Mouse (Mus musculus) forebrain, embryonic 16.5 days (tissue): ENCODE results near the gene Plcxd3. TPM values are rescaled to one million over a fixed set of nuclear protein-coding genes. Genes with fewer than 3 reads are reported as not detected.

Source experiments
- ATAC-seq: fragments of 200-750 bp; cut with Nextera tagmentation; 2 replicates; pipeline ENCODE4 v1.8.0; 2017; ENCODE audit warnings: mild to moderate bottlenecking, moderate library complexity
- H3K27ac ChIP-seq: fragments of 300-500 bp; sonication (generic); 2 replicates; pipeline ENCODE4 v1.5.1; 2014; ENCODE audit warnings: low read length, control low read depth
- H3K27me3 ChIP-seq: fragments of 300-500 bp; sonication (generic); replicated peaks from 2 replicates; pipeline ENCODE4 v1.6.1; 2014; ENCODE audit warnings: low read length; ENCODE audit not compliant: control insufficient read depth, insufficient read depth
- H3K36me3 ChIP-seq: fragments of 300-500 bp; sonication (generic); 2 replicates; pipeline ENCODE4 v1.6.1; 2014; ENCODE audit not compliant: control insufficient read depth, insufficient read depth
- H3K4me1 ChIP-seq: fragments of 300-500 bp; sonication (generic); replicated peaks from 2 replicates; pipeline ENCODE4 v1.6.1; 2014; ENCODE audit warnings: low read length; ENCODE audit not compliant: control insufficient read depth, insufficient read depth
- H3K4me2 ChIP-seq: fragments of 300-500 bp; sonication (generic); 2 replicates; pipeline ENCODE4 v1.6.1; 2014; ENCODE audit warnings: mild to moderate bottlenecking, low read length, control low read depth
- H3K4me3 ChIP-seq: fragments of 300-500 bp; sonication (generic); replicated peaks from 2 replicates; pipeline ENCODE4 v1.5.1; 2014; ENCODE audit warnings: mild to moderate bottlenecking, low read length, control low read depth
- H3K9ac ChIP-seq: fragments of 300-500 bp; sonication (generic); replicated peaks from 2 replicates; pipeline ENCODE4 v1.6.1; 2014; ENCODE audit warnings: low read depth, low read length, control low read depth
- H3K9me3 ChIP-seq: fragments of 300-500 bp; sonication (generic); 2 replicates; pipeline ENCODE4 v1.6.1; 2016; ENCODE audit warnings: low read length; ENCODE audit not compliant: control insufficient read depth
- WGBS: fragments of 180-500 bp; shearing (Covaris S2); extraction: QIAGEN DNeasy Blood & Tissue Kit; methylation state at CpG from one replicate; pipeline ENCODE4 v1.1.7; 2014; 5-methylcytosine and 5-hydroxymethylcytosine counted together
- polyA plus RNA-seq: library from polyadenylated mRNA; unstranded; fragments of >200 nt; fragmentation: Nextera tagmentation; extraction: Ambion mirVana; gene quantifications from 2 replicates; pipeline ENCODE4 v1.2.1, GENCODE M21; 2015

Gene Plcxd3
- 34.9 and 52.5 TPM in 2 replicates for polyA plus RNA-seq

DNA sequence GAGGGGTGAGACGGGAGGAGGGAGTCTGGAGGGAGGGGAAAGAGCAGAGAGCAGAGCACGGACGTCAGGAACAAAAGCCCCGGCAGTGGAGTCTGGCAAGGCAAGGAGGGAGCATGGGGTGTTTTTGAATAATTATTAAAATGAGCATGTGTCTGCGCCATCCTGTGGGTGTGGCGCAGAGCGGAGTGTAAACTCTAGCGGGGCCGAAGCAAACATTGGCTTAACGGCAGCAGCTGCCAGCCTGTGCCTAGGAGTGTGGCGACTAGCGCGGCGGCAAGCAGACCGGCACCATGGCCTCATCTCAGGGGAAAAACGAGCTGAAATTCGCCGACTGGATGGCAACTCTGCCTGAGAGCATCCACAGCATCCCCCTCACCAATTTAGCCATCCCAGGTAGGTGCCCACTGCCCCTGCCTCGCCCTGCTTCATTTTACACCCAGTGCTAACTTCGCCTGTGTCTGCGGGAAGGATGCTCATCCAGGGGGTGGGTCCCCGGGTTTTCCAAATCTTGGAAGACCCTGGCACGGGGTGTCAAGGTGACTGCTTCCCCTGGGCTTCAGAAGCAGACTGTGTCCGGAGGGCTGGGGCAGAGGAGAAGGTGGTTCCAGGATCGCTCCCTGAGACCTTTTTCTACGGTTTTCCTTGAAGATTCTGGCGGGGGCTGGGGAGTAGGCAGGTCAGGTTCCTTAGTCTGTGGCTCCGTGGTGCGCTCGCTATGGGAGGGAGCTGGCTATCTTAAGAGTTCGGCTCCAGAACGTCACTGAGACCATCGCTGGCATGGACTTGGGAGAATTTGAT, at the start of gene Plcxd3:
Plcxd3 (plus strand) TSS at position 69 of the 798 bp plus-strand sequence.
- H3K4me1 ChIP-seq: peaks cover 16% of the 10 kb centered on the region; the same call in 1 of the 2 replicates
- H3K4me2 ChIP-seq: peak within 1 kb of the TSS; percentile 74
- no peaks in the 10 kb centered on the region for H3K27me3 ChIP-seq
- no peaks in the 10 kb centered on the region for H3K9me3 ChIP-seq
- no peak within 1 kb of the TSS for H3K27ac ChIP-seq
- no peaks in the 10 kb centered on the region for H3K36me3 ChIP-seq
- peak within 1 kb of the TSS; percentile 72 for H3K9ac ChIP-seq
- 1% methylated on average over 33 of the region's 33 CpGs for WGBS
- peak; percentile 93 for ATAC-seq
- peak within 1 kb of the TSS; percentile 65 for H3K4me3 ChIP-seq

DNA sequence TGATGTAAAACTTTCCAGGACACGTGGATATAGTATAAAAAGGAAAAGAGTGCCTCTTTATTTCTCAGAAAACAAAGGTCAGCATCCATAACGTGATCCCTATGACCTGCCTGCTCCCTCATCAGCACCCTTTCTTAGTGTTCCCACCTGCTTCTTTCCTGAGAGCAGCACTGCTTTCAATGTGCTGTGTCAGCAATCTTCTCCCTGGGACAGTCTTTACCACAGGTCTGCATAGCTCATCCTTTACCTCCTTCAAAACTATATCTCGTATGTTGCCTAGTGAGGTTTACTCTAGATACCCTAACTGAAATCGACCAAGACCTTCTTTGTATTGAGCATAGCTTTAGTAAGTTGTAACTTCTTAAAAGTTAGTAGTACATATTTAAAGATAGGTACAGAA, 43.4 kb upstream of the Plcxd3 start:
- no peaks in the 10 kb centered on the region for H3K4me1 ChIP-seq
- ATAC-seq: no peak
- no peaks in the 10 kb centered on the region for H3K36me3 ChIP-seq
- no peak overlapping the region for H3K4me3 ChIP-seq
- no peaks in the 10 kb centered on the region for H3K9me3 ChIP-seq
- whole genome bisulfite sequencing: 80% methylated on average over 4 of the region's 4 CpGs
- H3K27me3 ChIP-seq: no peaks in the 10 kb centered on the region
- H3K9ac ChIP-seq: no peak overlapping the region
- no peak overlapping the region for H3K4me2 ChIP-seq
- no peak overlapping the region for H3K27ac ChIP-seq

DNA sequence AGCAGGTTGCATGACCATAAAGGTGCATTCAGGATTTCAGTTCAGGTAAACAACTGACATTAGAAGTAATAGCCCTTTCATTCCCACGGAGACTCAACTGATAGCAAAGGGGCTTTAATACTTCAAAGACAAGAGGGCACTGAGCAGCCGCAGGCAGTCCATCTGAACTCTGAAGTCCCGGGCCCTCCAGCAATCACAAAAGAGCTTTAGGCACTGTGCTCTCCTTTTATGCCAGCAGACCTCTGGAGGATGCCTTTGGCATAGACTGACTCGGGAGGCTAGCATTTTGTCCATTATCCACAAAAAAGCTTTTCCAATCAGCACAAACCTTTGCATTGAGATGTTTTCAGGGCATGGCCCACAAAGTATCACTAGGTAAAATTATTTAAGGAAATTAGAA, 33.7 kb upstream of the Plcxd3 start:
- 3% methylated on average over 4 of the region's 4 CpGs for whole genome bisulfite sequencing
- no peak for ATAC-seq

DNA sequence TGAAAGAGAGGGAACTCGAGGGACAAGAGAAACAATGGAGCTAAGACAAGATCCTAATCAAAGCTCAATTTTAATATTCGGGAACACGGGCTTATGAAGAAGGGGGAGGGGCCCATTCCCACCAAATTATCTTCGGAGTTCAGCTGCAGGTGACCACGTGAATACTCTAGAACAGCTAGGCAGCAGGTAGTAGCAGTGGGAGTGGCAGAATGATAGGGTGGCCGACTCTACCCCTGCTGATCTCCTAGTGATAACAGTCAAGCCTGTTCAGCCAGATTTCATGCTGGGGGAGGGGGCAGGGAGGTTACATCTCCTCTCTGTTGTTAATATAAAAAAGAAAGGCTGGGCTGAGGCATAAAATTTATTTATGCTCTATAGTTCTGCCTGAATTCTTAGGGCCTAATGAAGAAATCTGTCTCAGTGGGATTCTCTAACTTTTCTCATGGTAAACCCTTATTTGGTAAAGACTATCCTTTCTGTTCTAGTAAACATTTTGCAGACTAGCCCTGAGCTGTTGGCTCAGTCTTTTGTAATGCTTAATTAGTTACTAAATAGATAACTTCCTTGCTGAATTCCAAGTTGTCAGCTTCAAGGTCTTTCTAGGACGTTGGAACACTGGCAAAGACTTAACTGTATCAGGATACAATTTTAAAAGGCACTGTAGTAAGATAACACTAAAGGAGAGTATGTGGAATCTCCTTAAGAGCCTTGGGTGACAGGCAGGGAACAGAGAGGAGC, 26.3 kb upstream of the Plcxd3 start:
- Histone ChIP-seq H3K9ac (no peak overlapping the region), H3K27ac (no peak overlapping the region), H3K27me3 (no peaks in the 10 kb centered on the region), H3K9me3 (no peaks in the 10 kb centered on the region), H3K4me3 (no peak overlapping the region), H3K4me2 (no peak overlapping the region), H3K4me1 (no peaks in the 10 kb centered on the region), H3K36me3 (no peaks in the 10 kb centered on the region)
- no peak for ATAC-seq
- WGBS: 37% methylated on average over 7 of the region's 7 CpGs

More for the DNA sequence above, 33.7 kb upstream of the Plcxd3 start:
- Histone ChIP-seq H3K4me2 (no peak overlapping the region), H3K4me3 (no peak overlapping the region), H3K27ac (no peak overlapping the region), H3K4me1 (no peaks in the 10 kb centered on the region), H3K36me3 (no peaks in the 10 kb centered on the region), H3K9me3 (no peaks in the 10 kb centered on the region), H3K9ac (no peak overlapping the region), H3K27me3 (no peaks in the 10 kb centered on the region)

DNA sequence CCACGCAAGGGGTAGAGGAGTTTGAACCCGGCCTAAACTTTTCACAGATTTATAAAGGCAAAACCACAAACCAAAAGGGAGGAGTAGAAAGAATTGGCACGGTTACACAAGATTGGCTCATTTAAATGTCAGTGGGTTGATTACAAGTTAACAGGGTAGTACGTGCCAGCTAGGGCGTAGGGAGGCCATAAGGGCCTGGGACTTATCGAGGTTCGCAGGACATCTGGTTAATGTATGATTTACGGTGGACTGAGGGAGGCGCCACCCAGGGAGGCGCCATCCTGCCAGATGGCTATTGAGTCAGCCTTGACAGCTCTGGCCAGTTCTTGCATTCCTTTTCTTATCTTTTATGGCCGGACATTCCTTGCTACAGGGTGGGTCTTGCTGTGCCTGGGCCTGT, 18.9 kb upstream of the Plcxd3 start:
- no peak overlapping the region for H3K4me2 ChIP-seq
- H3K9me3 ChIP-seq: no peaks in the 10 kb centered on the region
- no peak overlapping the region for H3K4me3 ChIP-seq
- 89% methylated on average over 11 of the region's 11 CpGs for WGBS
- H3K36me3 ChIP-seq: no peaks in the 10 kb centered on the region
- no peaks in the 10 kb centered on the region for H3K27me3 ChIP-seq
- H3K9ac ChIP-seq: no peak overlapping the region
- H3K4me1 ChIP-seq: no peaks in the 10 kb centered on the region
- ATAC-seq: no peak
- no peak overlapping the region for H3K27ac ChIP-seq

DNA sequence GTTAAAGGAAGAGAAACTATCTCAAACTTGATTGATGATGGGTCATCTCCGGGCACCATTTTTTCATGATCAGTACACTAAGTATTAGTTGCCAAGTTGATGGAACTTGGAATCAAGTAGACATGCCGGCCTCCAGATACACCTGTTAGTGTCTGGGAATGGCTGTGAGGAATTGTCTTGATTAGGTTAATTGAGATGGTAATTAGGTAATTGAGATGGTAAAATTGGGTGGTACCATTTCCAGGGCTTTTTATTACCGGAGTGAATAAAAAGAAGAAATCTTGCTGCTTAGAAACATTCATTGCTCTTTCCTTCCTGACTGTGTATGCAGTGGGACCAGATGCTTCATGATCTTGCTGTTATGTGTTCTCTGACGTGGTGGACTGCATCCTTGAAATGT, 17.6 kb upstream of the Plcxd3 start:
- Histone ChIP-seq H3K4me2 (no peak overlapping the region), H3K9me3 (no peaks in the 10 kb centered on the region), H3K36me3 (no peaks in the 10 kb centered on the region), H3K27ac (no peak overlapping the region), H3K9ac (no peak overlapping the region), H3K4me3 (no peak overlapping the region), H3K27me3 (no peaks in the 10 kb centered on the region), H3K4me1 (no peaks in the 10 kb centered on the region)
- no peak for ATAC-seq
- 66% methylated on average over 4 of the region's 4 CpGs for WGBS

DNA sequence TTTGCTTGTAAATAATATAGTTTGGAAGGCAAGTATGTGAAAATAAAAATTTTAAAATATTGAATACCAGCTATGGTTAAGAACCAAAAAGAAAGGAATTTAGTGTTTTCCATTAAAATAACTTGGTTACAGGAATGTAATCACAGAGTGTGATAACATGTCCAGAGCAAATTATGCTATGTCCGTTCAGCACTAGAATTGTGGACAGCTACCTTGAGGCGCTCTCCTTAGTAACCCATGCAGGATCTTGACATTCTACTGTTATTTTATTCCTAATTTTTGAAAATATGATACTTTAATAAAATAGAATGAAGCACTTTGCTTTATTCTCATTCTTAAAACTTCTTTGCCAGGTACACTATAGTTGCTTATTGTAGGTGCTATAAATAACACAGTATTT, 7.5 kb upstream of the Plcxd3 start:
- Histone ChIP-seq H3K4me1 (no peaks in the 10 kb centered on the region), H3K9ac (no peak overlapping the region), H3K27ac (no peak overlapping the region), H3K9me3 (no peaks in the 10 kb centered on the region), H3K27me3 (no peaks in the 10 kb centered on the region), H3K4me2 (no peak overlapping the region), H3K4me3 (no peak overlapping the region), H3K36me3 (no peaks in the 10 kb centered on the region)
- ATAC-seq: no peak
- 75% methylated on average over 2 of the region's 2 CpGs for WGBS

DNA sequence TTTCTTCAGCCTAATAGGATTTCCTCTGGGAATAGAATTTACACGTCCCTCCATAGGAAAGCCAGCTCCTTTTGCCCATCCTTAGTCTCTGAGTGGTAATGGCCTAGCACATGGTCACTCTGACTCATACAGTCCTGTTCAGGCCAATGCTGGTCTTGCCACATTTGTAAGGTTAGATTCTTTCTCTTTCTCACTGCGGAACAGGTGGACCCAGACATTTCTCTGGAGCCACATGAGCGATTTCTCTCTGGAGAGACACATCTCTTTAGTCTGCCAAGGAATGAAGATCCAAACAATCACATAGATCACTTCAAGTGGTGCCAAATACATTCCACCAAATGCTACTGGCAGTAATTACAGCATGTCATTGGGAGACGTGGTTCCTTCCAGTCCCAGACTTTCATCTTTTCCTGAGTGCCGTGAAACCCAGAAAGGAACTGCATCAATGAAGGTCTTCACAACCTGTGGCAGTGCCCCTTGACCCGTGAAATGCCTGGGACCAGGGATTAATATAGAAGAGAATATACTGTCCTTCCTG, 769 bp upstream of the Plcxd3 start:
- Histone ChIP-seq H3K27ac (no peak overlapping the region), H3K4me1 (peaks cover 16% of the 10 kb centered on the region; the same call in 1 of the 2 replicates), H3K9ac (no peak overlapping the region), H3K9me3 (no peaks in the 10 kb centered on the region), H3K4me3 (peak overlapping the region; percentile 65), H3K27me3 (no peaks in the 10 kb centered on the region), H3K36me3 (no peaks in the 10 kb centered on the region), H3K4me2 (peak overlapping the region; percentile 74)
- no peak for ATAC-seq
- 36% methylated on average over 6 of the region's 6 CpGs for WGBS

DNA sequence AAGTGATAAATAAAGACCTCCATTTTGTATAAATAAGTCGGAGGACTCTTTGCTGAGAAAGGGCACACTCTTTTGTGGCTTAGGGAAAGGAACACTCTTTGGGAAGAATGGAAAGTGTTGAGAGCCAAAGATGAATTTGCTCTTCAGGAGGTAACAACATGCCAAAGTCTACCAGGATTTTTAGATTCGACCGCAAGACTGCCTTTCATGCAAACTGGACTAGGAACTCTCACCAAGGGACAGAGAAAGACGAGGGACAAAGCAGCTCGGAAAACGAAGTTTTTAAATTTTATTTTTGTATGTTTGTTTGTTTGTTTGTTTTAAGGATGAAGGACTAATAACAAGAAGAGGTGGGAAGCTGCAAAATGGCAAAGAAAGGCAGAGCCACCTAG, 264 bp upstream of the Plcxd3 start:
- Histone ChIP-seq H3K4me1 (peaks cover 16% of the 10 kb centered on the region; the same call in 1 of the 2 replicates), H3K4me2 (peak overlapping the region; percentile 74), H3K27ac (no peak overlapping the region), H3K36me3 (no peaks in the 10 kb centered on the region), H3K4me3 (peak overlapping the region; percentile 65), H3K9ac (peak overlapping the region; percentile 72), H3K27me3 (no peaks in the 10 kb centered on the region), H3K9me3 (no peaks in the 10 kb centered on the region)
- peak; percentile 1 for ATAC-seq
- WGBS: 7% methylated on average over 6 of the region's 6 CpGs
